Mouse (Mus musculus): ENCODE data around the gene Vps45.
"Not testable (repeated sequence)": the region's sequence is repeated elsewhere in the genome, so short reads cannot be mapped to it uniquely, and the experiment has no call there.

Gene Vps45

DNA sequence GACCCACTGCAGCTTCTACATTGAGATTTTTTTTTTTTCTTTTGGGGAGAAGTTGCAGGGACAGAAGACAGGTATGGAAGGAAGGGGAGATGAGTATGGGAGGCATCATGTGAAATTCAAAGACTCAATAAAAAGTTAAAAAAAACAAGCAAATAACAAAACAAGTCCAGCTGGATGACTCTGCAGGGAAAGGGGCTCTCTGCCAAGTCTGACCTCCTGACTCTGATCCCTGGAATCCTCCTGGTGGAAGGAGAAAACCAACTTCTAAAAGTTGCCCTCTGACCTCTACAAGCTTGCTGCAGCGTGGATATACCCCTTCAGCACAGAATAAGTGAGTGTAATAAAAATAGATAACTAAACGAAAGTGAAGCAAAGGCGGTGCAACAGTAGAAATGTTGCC, 20.4 kb upstream of the Vps45 start:
- DNase-seq (ENCODE audit: low spot score in 2 of 2), result no peak

DNA sequence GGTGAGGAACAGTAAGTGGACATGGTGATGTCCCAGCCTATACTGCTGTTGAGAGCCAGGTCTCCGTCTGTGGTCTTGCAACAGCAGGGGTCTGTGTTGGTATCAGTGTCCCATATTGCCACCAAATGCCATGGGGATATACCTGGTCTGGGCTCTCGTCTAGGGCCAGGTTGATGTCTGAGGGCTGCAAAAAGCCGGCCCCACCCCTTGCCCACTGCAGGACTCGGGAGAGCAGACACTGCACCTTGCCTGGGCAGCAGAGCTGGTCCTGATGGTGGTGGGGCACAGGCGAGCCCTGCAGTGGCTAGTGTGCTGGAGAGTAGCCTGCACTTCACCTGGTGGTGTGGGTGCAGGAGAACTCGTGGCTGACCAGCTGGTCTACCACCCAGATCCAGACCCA, 19.8 kb upstream of the Vps45 start:
- DNase-seq (ENCODE audit: low spot score in 2 of 2), result no peak

DNA sequence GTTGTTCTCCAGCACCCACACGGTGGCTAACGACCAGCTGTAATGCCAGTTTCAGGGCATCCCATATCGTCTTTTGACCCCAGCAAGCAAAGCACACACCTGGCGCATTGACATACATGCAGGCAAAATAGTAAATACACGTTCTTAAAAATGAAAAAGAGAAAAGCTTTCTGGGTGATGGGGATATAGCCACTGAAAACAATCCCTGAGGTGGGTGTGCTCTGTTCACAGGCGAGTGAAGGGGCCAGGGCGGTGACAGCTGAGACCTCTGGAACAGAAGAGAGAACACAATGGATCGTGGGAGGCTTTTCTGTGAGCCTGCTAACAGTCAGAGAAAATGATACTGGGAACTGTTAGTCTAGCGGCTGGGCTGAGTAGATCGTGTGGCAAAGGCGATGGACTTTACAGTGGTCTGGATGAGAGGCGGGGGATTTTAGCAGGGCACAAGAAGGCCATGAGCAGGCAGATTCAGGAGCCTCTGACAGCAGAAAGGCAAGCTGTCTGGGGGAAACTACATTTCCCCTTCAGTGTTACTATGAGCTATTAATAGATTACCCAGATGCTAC, 14.7 kb upstream of the Vps45 start:
- DNase-seq (ENCODE audit: low spot score in 2 of 2), result no peak

DNA sequence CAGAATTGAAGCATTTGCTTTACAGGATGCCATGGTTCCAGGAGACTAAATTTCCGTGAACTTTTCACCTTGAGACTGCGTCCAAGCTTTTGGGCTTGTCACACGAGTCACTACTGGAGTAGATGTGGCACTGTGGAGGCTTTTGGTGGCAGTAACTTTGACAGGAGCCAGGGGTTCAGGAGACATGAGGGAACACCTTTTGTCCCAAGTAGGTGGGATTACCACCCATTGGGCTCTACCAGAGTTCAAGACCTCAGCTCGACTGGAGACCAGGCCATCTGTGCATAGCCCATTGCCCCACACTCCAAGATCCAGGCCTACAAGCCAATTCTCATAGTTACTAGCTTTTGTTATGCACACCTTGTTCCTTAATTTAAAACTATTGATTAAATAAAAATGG, 12.0 kb upstream of the Vps45 start:
- DNase-seq (ENCODE audit: low spot score in 2 of 2), result no peak

DNA sequence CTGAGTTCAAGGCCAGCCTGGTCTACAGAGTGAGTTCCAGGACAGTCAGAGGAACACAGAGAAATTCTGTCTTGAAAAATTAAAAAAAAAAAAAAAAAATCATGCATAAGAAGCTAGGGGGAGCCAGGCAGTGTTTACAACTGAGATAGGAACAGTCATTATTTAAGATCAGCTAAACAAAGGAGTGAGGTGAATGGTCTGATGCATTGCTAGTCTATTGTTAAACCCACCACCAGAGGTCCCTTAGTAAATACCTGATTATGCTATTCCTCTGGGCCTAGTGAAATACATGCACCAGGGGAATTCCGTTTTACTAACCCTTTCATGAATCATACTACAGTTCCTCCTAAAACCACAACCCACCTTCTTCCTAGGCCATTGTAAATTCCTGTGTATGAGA, 11.3 kb upstream of the Vps45 start:
- DNase-seq (ENCODE audit: low spot score in 2 of 2), result no peak

DNA sequence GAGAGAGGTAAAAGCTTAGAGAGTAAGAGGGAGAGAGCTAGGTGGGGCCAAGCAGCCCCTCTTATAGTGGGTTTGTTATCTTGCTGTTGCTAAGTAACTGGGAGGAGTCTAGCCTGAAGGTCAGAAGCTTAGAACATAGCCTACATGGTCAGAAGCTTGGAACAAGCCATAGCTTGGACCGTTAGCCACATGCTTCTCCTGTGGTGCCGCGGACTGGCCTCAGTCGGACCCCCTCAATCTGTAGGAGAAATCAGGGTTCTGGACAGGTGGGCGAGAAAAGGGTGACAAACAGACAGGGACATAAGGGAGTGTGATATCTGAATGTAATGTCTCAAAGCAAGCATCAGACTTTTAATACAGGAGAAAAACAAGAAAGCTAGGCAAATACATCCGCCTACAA, 10.8 kb upstream of the Vps45 start:
- DNase-seq (ENCODE audit: low spot score in 2 of 2), result no peak

DNA sequence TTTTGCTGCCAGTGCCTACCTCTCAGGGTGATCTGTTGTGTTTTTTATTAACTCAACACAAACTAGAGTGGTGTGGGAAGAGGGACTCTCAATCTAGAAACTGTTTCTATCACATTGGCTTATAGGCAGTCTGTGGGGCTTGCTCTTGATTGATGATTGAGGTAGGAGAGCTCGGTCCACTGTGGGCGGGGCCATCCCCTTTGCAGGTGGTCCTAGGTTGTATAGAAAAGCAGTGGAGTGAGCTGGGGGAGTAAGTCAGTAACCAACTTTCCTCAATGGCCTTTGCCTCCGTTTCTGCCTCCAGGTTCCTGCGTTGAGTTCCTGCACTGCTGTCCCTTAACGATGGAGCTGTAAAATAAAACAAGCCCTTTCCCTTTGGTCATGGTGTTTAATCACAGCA, 8.5 kb upstream of the Vps45 start:
- DNase-seq (ENCODE audit: low spot score in 2 of 2), result no peak

DNA sequence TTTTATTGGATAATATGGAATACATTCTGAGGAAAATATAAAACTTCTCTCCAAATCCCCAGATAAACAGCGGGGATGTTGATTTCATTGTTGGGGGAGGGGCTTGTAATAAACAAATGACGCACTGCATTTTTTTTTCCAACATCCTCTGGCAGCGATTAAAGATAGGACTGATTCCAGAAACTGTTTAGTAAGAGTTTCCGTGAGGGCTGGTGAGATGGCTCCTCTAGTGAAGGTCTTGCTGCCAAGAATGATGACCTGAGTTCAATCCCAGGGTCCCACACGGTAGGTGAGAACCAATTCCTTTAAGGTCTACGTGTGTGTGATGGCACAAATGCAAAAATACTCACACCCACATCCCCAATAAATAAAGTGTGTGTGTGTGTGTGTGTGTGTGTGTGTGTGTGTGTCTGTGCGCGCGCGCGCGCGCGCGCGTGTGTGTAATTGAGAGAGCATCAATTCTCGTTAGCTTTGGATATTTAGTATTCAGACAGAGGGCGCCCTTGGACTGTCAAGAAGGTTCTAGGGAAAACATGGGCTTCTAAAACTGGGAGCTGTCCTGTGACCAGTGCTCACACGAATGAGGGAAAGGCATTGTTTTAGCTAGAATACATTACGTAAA, 7.6 kb upstream of the Vps45 start:
- peak in 1 of 2 experiments; percentile 42 for DNase-seq (ENCODE audit: low spot score in 2 of 2)

DNA sequence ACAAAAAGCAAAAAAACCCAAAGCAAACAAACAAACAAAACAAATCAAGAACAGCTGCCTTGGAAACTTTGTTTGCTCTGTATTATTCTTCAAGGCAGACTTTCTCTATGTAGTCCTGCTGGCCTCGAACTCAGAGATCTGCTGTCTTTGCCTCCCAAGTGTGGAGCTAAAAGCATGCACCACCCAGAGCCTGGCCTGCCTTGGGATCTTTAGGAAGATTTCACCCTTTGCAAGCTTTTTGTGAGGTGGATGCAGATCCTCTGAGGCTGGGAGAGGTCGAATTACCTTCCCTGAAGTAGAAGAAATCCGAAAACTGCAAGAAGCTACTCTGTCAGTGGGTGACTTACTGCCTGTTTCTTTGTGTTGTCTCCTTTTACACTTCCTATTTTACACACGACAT, 6.9 kb upstream of the Vps45 start:
- DNase-seq (ENCODE audit: low spot score in 2 of 2), result no peak

DNA sequence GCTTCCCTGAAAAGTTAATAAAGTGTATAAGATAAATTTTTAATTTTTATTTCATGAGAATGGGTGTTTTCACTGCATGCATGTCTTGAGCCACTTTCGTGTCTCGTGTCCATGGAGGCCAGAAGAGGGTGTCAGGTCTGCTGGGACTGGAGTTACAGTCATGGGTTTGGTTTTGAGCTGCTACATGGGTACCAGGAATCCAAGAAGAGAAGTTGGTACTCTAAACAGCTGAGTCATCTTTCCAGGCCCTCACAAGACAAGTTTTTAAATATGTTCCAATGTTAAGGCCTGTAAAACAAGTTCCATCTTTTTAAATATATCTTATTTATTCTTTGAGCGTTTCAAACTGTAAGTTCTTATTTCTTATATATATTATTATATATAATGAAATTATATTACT, 6.0 kb upstream of the Vps45 start:
- DNase-seq (ENCODE audit: low spot score in 2 of 2), result no peak

DNA sequence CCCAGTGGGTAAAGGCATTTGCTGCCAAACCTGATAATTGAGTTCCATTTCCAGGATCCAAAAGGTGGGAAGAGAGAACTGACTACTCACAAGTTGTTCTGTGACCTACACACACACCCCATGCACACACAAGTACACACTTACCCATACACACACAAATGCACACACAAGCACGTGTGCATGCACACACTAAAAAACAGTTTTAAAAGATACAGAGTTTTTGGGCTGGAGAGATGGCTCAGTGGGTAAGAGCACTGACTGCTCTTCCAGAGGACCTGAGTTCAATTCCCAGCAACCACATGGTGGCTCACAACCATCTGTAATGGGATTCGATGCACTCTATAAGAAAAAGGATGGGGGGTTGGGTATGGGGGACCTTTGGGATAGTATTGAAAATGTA, 5.0 kb upstream of the Vps45 start:
- no peak for DNase-seq (ENCODE audit: low spot score in 2 of 2)

DNA sequence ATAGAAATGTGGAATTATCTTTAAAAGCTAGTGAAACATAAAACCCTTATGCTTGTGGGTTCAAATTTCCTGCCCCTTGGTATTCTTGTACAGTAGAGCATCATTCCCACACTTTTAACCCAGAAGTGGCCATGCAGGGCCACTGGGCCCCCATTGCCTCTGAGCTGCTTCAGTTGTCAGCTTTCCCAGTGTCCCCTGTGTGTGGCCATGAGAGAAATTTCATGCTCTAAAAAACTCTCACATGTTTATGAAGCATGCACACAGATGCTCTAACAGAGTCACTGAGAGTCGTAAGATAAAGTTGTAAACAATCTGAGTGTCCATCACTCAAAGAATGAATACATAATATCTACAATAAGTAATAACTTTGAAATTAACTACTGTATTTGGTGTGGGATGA, 1.9 kb upstream of the Vps45 start:
- DNase-seq (ENCODE audit: low spot score in 2 of 2), result no peak

DNA sequence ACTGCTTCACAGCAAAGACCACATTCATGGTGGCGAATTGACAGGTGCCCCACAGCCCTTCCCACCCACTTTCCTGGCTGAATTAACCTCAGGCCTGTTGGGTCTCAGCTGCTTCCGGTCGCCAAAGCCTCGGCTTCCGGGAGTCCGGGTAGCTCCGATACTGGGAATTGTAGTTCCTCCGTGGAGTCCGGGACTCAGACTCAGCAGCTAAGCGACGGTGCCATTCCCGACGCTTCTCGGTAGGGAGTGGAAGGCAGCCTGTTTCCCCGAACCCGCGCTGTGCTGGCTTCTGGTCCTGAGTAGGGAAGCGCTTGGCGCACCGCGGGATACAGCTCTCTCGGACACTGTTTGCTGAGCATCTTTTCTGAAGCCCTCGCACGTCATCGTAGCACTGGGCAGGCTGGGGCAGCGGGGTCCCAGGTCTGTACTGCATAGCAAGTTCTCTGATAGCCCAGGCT, 490 bp downstream of the Vps45 start:
- peak; percentile 69 to 76 for DNase-seq (ENCODE audit: low spot score in 2 of 2)

DNA sequence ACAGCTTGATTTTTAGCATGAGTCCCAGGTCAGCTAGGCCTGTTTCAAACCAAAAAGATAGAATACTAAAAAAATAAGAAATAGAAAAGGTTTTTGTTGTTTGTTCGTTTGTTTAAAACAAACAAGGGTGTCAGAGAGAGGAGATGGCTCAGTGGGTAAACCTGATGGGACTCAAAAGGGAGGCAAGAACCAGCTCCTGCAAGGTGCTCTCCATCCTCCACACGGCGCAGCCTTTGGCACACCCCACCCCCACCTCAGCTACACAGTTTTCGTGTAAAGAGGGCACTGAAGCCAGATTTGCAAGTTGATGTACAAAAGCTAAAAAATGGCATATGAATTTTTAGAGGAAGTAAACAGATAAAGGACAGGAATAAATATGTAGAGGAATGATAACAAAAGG, 2.2 kb downstream of the Vps45 start:
- DNase-seq (ENCODE audit: low spot score in 2 of 2), result no peak

DNA sequence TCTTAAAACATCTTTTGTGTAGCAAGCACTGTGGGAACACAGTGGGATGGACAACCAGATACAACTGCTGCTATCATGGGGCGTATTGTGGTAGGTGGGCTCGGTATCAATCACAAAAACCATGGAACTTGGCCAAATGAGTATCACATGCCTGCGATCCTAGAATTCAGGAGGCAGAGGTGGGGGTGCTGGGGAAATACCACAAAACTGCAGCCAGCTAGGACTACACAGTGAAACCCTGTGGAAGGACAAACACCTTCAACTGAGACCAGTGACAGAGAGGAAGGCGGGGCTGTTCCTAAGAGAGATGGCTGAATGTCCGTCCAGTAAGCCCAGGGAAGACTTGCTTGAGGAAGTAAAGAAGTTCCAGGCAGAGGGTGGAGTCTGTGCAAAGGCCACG, 3.0 kb downstream of the Vps45 start:
- no peak for DNase-seq (ENCODE audit: low spot score in 2 of 2)

DNA sequence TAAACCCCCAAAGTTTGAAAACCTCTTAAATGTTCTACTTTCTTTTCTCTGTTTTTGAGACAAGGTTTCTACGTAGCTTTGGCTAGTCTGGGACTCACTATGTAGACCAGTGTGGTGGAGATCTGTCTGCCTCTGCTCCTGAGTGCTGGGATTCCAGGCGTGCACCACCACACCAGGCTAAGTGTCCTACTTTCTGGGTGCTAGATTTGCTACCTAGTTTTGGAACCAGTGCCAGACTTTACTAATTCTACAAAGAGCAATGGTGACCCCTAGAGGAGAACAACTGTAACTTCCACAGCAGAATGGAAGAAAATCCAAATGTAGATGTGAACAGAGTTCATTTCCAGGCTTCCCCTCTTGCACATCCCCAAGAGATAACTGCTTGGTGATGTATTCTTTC, 6.4 kb downstream of the Vps45 start:
- peak in 1 of 2 experiments; percentile 65 for DNase-seq (ENCODE audit: low spot score in 2 of 2)

DNA sequence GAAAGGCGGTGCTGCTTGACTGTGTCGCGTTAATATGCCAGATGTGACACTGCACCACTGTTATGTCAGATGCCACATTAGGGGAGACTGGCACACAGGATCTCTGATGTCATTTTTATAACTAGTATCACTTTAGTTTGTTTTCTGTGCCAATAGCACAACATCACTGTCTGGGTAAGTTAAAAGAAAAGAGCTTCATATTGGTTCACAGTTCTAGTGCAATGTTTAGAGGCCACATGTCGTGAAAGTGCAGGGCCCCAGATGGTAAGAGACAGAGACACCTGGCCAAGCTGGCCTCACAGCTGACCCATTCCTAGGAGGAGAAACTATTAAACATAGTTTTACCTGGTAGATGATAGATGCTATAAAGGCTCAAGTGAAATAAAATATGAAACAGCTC, 7.1 kb downstream of the Vps45 start:
- DNase-seq (ENCODE audit: low spot score in 2 of 2), result no peak

DNA sequence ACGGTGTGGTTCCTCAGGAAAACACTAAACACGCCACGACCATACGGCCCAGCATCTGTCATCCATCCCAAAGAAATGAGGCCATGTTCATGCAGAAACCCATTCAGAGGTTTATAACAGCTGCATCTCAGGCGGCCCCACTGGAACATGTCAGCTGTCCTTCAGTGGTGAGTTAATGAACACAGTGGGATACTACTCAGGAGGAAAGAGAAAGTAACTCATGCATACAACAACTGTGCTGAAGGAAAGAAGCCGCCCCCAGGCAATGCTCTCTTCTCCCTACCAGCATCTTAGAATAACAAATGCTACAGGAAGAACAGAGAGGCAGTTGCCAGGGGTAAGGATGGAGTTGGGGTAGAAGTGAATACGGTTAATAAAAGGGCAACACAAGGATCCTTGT, 7.5 kb downstream of the Vps45 start:
- DNase-seq (ENCODE audit: low spot score in 2 of 2), result no peak

DNA sequence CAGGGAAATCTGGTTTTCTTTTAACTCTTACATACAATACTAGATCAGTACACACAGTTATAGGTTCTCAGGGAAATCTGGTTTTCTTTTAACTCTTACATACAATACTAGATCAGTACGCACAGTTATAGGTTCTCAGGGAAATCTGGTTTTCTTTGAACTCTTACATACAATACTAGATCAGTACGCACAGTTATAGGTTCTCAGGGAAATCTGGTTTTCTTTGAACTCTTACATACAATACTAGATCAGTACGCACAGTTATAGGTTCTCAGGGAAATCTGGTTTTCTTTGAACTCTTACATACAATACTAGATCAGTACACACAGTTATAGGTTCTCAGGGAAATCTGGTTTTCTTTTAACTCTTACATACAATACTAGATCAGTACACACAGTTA, 13.7 kb downstream of the Vps45 start:
- DNase-seq (ENCODE audit: low spot score in 2 of 2), result not testable (repeated sequence)

DNA sequence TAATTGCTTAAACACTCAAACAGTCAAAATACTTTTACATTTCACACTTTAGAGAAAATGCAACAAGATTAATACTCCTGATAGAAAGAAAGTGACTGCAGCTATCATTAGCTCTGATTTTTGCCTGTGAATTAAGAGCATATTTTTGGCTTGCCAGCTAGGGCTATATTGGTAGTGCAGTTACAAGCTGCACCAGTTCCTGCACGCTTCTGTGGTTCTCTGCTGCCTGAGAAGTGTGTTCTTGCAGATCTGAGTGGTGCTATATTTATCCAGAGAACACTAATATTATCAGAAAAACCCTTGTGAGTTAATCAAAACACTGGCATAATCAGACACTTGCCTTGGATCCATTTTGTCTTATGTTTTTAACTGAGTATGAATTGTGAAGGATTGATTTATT, 15.2 kb downstream of the Vps45 start:
- DNase-seq (ENCODE audit: low spot score in 2 of 2), result no peak

DNA sequence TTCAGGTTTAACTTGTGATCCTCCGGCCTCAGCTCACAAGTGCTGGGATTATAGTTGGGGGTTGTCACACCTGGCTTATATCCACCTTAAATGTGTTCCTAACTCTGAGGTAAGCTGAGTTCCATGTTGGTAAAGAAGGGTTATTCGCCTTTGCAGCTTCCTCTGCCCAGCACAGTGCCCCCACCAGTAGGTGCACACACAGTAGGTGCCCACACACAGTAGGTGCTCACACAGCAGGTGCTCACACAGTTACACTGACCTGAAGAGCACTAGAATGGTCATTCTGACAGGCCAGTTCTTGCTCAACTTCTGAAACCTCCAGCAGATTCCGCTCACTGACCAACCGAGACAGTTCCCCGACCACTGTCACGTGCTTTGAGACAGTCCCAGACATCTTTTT, 17.2 kb downstream of the Vps45 start:
- DNase-seq (ENCODE audit: low spot score in 2 of 2), result no peak

DNA sequence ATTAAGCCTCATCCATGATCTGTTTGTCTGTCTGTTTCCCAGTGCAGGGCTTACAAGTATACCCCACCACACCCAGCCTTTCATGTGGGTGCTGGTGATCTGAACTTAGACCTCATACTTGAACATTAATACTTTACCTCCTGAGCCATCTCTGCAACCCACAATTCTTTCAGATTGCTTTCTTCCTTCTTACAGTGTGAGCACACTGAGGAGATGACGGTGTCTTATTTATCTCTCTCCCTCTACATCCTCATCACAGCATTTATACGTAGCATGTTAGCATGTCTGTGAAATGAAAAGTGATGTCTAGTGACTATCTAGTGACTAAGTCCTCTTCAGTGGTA, 17.6 kb downstream of the Vps45 start:
- DNase-seq (ENCODE audit: low spot score in 2 of 2), result no peak

DNA sequence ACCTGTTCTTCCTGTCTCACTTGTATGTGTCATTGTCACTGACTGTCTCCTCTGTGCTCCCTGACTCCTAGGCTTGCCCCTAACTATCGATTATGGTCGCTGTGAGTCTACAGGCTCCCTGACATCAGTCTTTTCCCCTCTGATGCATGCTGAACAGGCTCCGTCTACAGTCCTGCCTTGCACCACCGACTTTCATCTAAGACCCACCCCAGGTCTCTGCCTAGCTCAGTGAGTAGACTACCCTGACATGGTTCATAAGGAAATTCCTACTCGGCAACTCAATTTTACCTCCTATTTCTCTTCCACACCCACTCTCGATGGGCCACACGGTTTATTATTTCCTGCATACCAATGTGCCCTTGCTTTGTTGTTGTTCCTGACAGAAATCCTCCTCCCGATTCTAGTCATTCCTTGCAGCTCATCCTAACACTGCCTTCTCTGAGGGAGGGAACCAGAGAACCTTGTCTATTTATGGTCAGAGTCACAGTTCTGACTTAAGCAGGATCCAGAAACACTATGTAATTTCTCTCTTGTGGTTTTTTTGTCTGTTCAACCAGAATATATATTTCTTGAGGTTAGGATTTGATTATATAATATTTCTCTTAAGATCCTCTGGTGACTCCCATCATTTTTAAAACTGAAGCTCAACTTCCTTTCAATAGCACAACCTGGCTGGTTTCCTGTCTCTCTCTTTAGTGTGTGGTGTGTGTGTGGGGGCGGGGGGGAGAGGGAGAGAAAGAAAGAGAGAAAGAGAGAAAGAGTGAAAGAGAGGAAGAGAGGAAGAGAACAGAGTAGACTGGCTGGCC, 18.2 kb downstream of the Vps45 start:
- DNase-seq (ENCODE audit: low spot score in 2 of 2), result no peak

Data from thymus, postnatal 10 days (tissue).